Mouse (Mus musculus): Measurements from ENCODE around the gene Dthd1.

The Dthd1 gene

DNA sequence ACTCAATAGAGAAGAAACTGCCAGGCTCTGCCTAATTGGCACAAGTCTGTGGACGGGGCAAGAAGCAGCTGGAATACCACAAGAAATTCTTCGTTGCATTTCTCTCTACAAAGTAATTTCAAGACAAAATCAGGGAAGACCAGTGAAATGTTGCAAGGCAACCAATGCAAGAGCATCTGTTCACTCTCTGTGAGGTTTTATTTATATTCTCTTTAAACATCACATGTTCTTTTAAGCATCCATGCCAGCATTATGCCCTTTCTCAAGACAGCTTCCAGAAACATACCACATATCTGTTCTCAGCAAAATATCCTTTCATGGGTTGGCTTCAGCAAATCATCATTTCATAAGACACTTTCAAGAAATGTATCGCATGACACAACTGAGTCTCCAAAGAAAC is 50.7 kb downstream of the Dthd1 start:
- DNase-seq = no peak

DNA sequence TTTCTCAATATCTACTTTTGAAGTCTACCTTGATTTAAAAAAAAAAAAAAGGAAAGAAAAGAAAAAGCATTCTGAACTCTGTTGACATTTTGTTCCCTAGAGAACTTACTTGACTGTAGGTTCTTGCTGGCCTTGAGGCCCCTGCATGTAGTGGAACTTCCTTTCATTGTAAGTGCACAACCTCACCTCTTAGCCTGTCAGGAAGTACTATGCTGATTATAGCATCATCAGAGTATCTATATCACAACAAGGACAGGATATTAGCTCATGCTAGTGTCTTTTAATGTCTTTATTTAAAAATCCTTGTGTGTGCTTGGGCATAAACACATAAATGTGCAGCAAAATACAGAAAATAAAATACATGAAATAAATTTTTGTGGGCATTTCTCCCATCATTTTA is 53.4 kb downstream of the Dthd1 start:
- DNase-seq = no peak

DNA sequence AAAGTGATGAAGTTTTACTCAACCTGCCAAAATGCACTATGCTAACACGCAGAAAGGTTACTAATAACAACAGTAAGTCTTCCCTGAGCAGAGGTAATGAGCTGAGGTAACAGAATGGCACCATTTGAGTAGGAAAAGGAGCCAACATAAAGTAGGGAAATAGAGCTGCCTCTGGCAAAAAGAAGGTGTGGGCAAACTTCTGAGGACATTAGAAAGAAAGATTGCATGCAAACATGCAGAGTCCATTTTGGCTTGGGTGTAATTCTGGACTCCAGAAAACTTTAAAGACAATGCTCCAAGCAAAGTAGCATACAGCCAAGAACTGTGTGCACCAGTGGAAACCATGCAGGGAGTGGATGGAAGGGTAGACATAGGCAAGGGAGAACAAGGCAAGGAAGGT is 65.9 kb downstream of the Dthd1 start:
- DNase-seq = no peak

DNA sequence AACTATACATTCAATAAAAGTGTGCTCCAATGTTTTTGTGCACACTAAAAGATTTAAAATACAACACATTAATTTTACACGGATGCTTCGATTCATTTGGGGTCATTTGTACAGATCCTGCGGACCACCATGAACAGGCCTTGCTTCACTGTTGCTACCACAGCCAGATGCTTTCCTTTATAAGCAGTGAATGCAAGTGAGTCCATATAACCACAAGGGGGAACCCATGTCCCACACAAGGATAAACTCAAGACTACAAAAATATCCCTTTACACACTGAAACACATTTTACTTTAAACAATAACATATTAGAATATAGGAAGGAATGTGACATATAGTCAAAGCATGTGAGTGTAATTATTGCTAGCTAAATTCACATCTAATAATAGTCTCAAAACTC is 81.7 kb downstream of the Dthd1 start:
- DNase-seq = no peak

DNA sequence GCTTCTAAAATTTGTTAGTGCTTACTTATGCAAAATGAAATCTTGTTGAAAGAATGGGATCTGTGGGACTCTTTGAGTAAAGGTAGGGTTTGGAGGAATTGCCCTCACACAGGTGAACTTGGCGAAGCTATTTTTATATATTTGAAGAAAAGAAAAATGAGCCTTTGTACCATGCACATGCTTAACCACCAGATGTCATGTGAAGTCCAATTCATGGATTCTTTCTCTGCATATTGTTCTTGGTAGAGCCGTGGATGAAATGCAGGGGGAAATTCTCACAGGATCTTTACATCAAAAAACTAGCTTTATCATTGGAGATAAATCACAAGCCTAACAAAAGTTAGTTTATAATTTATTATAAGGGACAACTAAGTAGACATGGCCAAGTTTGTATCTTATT is 93.3 kb downstream of the Dthd1 start:
- DNase-seq = no peak

DNA sequence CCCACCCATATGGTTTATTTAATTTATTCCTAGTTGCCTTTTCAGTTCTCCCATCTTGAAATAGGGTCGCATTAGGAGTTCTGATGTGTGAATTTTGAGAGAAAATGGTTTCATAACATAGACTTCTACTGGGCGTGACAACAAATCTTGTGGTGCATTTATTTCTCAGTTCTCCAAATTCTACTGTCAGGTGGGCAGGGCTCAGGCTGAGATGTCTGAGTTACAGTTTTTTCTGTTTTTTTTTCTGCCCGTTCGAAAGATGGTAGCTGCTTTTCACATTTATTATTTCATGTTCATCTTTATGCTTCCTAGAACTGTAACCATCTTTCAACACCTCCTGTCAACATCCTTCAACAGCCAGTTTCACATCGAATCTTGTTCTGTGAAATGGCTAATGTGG is 95.5 kb downstream of the Dthd1 start:
- DNase-seq = no peak

DNA sequence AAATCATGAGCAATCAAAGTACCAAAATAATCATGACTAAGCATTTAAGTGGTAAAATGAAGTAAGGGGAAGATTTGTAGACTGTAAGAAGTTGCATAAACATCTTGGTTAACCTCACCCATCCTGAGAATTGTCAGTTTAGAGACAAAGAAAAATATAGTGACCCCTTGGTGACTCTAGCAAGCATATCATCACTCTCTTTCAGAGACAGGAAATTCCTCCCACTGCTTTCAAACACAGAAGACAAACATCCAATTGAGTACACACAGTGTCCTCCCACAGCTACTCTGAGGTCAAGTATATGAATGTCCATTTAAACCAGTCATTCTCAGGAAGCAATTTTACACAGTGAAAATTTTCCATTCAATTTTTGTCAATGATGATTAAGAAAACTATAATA is 111.0 kb downstream of the Dthd1 start:
- DNase-seq = no peak
